Mouse (Mus musculus): ENCODE data around the gene Zfp276. TPM values are rescaled to one million over a fixed set of nuclear protein-coding genes. Genes with fewer than 3 reads are reported as not detected.
"Not testable (repeated sequence)": the region's sequence is repeated elsewhere in the genome, so short reads cannot be mapped to it uniquely, and the experiment has no call there.

Gene Zfp276
- polyA plus RNA-seq (2021): 22.3 TPM

- ChIA-PET CTCF (no interaction called here), POLR2A (interaction anchor here (1.1 to 1.5 kb wide), 5 partner anchors 11 to 30 kb away, joined by 3 to 7 read pairs (median 4); partner anchors contain the start of genes Cdk10 and Spata2l)
- in situ Hi-C loops (cut with MboI; ENCODE audit: low pct_unique_long_range_greater_than_20kb): no loop called here
- no peak for TF ChIP-seq CTCF (IDR thresholded peaks at IDR 0.05)
- peak; percentile 13 for DNase-seq (ENCODE audit: low read depth, low spot score)
- H3K27me3 ChIP-seq: no peaks in the 10 kb centered on the region
- ATAC-seq: peak; percentile 79
Observed at GRCm38 (mm10) chr8:123254099-123254885, at the start of gene Zfp276, which contains the start of gene Vps9d1. Zfp276 (plus strand) TSS chr8:123254195. Vps9d1 (minus strand) TSS chr8:123254348.

GRCm38 (mm10) chr8:123211876-123212275 is 42.1 kb upstream of the Zfp276 start:
- ATAC-seq (no peak), DNase-seq (ENCODE audit: low read depth, low spot score) (no peak)
- in situ Hi-C loops (cut with MboI; ENCODE audit: low pct_unique_long_range_greater_than_20kb): loop anchor here (5.0 kb wide), 1 partner anchor 305 kb away; no protein-coding TSS in a partner anchor
- ChIA-PET CTCF (interaction anchor here (1.4 kb wide), 1 partner anchor 10 kb away, joined by 5 read pairs; no protein-coding TSS in a partner anchor), POLR2A (interaction anchor here (0.6 to 1.2 kb wide), 3 partner anchors 9 to 13 kb away, joined by 3 read pairs; no protein-coding TSS in a partner anchor)
- no peak for TF ChIP-seq CTCF (IDR thresholded peaks at IDR 0.05)
- H3K27me3 ChIP-seq: no peaks in the 10 kb centered on the region

GRCm38 (mm10) chr8:123212321-123213117 is 41.5 kb upstream of the Zfp276 start, which contains the start of the genes Chmp1a and Spata33:
Chmp1a (minus strand) TSS chr8:123212763.
Spata33 (plus strand) TSS chr8:123212832.
- ATAC-seq (peak; percentile 82), DNase-seq (ENCODE audit: low read depth, low spot score) (peak; percentile 85)
- H3K27me3 ChIP-seq: no peaks in the 10 kb centered on the region
- CTCF ChIA-PET: interaction anchor here (0.9 to 2.8 kb wide), 3 partner anchors 10 to 21 kb away, joined by 3 to 7 read pairs (median 5); no protein-coding TSS in a partner anchor
- TF ChIP-seq CTCF (IDR thresholded peaks at IDR 0.05): no peak
- POLR2A ChIA-PET: interaction anchor here (0.6 to 1.2 kb wide), 3 partner anchors 9 to 14 kb away, joined by 3 read pairs; no protein-coding TSS in a partner anchor
- in situ Hi-C loops (cut with MboI; ENCODE audit: low pct_unique_long_range_greater_than_20kb): loop anchor here (5.0 kb wide), 1 partner anchor 305 kb away; no protein-coding TSS in a partner anchor

- DNase-seq (ENCODE audit: low read depth, low spot score): no peak
- no peaks in the 10 kb centered on the region for H3K27me3 ChIP-seq
- in situ Hi-C loops (cut with MboI; ENCODE audit: low pct_unique_long_range_greater_than_20kb): loop anchor here (5.0 kb wide), 1 partner anchor 306 kb away; no protein-coding TSS in a partner anchor
- TF ChIP-seq CTCF (IDR thresholded peaks at IDR 0.05): no peak
- CTCF ChIA-PET: interaction anchor here (0.9 to 2.8 kb wide), 3 partner anchors 11 to 20 kb away, joined by 3 to 7 read pairs (median 5); no protein-coding TSS in a partner anchor
- ATAC-seq: peak; percentile 33
- POLR2A ChIA-PET: interaction anchor here (0.9 to 1.1 kb wide), 2 partner anchors 15 to 166 kb away, joined by 3 read pairs; no protein-coding TSS in a partner anchor
Observed at GRCm38 (mm10) chr8:123213118-123213772, 40.8 kb upstream of the Zfp276 start.

GRCm38 (mm10) chr8:123215430-123215829 is 38.6 kb upstream of the Zfp276 start:
- POLR2A ChIA-PET: no interaction called here
- DNase-seq (ENCODE audit: low read depth, low spot score): no peak
- ATAC-seq: no peak
- in situ Hi-C loops (cut with MboI; ENCODE audit: low pct_unique_long_range_greater_than_20kb): no loop called here
- CTCF ChIA-PET: no interaction called here
- no peak for TF ChIP-seq CTCF (IDR thresholded peaks at IDR 0.05)
- no peaks in the 10 kb centered on the region for H3K27me3 ChIP-seq

GRCm38 (mm10) chr8:123220917-123221316 is 33.1 kb upstream of the Zfp276 start:
- TF ChIP-seq CTCF (IDR thresholded peaks at IDR 0.05): no peak
- CTCF ChIA-PET: no interaction called here
- H3K27me3 ChIP-seq: no peaks in the 10 kb centered on the region
- DNase-seq (ENCODE audit: low read depth, low spot score) (peak; percentile 41), ATAC-seq (peak; percentile 41)
- in situ Hi-C loops (cut with MboI; ENCODE audit: low pct_unique_long_range_greater_than_20kb): no loop called here
- POLR2A ChIA-PET: interaction anchor here (0.9 kb wide), 1 partner anchor 9 kb away, joined by 3 read pairs; the partner anchor contains the start of genes Chmp1a and Spata33

- CTCF ChIA-PET: no interaction called here
- H3K27me3 ChIP-seq: no peaks in the 10 kb centered on the region
- ATAC-seq: peak; percentile 28
- TF ChIP-seq CTCF (IDR thresholded peaks at IDR 0.05): no peak
- POLR2A ChIA-PET: interaction anchor here (0.6 to 1.4 kb wide), 4 partner anchors 10 to 30 kb away, joined by 3 to 13 read pairs (median 4); partner anchors contain the start of gene Vps9d1
- in situ Hi-C loops (cut with MboI; ENCODE audit: low pct_unique_long_range_greater_than_20kb): no loop called here
- peak; percentile 48 for DNase-seq (ENCODE audit: low read depth, low spot score)
Observed at GRCm38 (mm10) chr8:123224278-123225266, 29.4 kb upstream of the Zfp276 start, which contains the start of gene Cdk10. Cdk10 (plus strand) TSS chr8:123224842.

GRCm38 (mm10) chr8:123228416-123228815 is 25.6 kb upstream of the Zfp276 start:
- ChIA-PET CTCF (no interaction called here), POLR2A (no interaction called here)
- DNase-seq (ENCODE audit: low read depth, low spot score): no peak
- no peaks in the 10 kb centered on the region for H3K27me3 ChIP-seq
- TF ChIP-seq CTCF (IDR thresholded peaks at IDR 0.05): no peak
- no peak for ATAC-seq
- in situ Hi-C loops (cut with MboI; ENCODE audit: low pct_unique_long_range_greater_than_20kb): no loop called here

- in situ Hi-C loops (cut with MboI; ENCODE audit: low pct_unique_long_range_greater_than_20kb); CTCF ChIA-PET; DNase-seq (ENCODE audit: low read depth, low spot score); POLR2A ChIA-PET; ATAC-seq; H3K27me3 ChIP-seq: not testable (repeated sequence)
Observed at GRCm38 (mm10) chr8:123230326-123230725, 23.7 kb upstream of the Zfp276 start.
